Mouse (Mus musculus): ENCODE measurements around the gene Cops7a.

DNA sequence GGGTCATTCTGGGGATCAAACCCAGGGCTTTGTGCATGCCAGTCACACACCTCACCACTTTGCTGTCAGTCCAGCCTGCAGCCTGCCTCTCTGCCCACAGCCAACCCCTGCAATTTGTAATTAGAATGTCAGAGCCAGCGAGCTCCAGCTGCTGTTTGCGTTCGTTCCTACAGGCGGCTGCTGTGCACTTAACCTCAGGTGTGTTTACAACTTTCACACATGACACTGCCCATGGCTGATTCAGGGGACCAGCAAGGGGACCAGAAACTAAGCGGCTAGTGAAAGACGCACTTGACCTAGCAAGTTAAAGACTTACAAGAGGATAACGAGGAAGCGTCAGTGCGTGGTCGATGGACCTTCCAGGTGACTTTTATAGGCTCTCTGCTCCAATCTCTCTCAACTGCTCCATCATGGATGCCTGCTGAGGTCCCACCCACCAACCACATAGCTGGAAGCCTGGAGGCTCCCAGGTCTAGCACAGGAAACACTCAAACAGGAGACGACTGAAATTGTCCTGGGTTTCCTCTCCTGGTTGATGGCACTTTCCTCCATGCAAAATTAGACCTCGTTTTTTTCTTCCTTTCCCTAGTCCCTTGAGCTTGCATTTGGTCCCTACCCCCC lies 40.1 kb downstream of the Cops7a start:
- TF ChIP-seq CTCF (IDR thresholded peaks at IDR 0.05; ENCODE audit: insufficient read depth, low read depth, low read length): no peak
- no peak for TF ChIP-seq POLR2A (IDR thresholded peaks at IDR 0.05; ENCODE audit: insufficient read depth, low read depth, low read length)

Measured in olfactory bulb, adult 2 months (tissue).